Mouse (Mus musculus) granulocyte monocyte progenitor cell, adult 5-6 weeks (primary cell): ENCODE measurements around the gene Tmem219. TPM values are rescaled to one million over a fixed set of nuclear protein-coding genes. Genes with fewer than 3 reads are reported as not detected.
"Not testable (repeated sequence)": the region's sequence is repeated elsewhere in the genome, so short reads cannot be mapped to it uniquely, and the experiment has no call there.

Experiments
- ATAC-seq: replicated peaks from 2 replicates; pipeline ENCODE4 v1.8.0; 2016; ENCODE audit warnings: mild to moderate bottlenecking, moderate TSS enrichment, inconsistent platforms; ENCODE audit not compliant: poor library complexity, severe bottlenecking
- total RNA-seq, 2 experiments: library from RNA; stranded (forward) in 1 of 2; stranded (reverse) in 1 of 2; fragments of 200-712, 200-1000 nt in 1 of 2; fragments of >200 nt in 1 of 2; fragmentation: Nextera tagmentation in 1 of 2; gene quantifications; 2 replicates each; pipeline ENCODE4 v1.2.3; 2014 to 2017

Gene Tmem219
- total RNA-seq, 2 experiments from 2014 or later, result 20.0 to 27.9 TPM

DNA sequence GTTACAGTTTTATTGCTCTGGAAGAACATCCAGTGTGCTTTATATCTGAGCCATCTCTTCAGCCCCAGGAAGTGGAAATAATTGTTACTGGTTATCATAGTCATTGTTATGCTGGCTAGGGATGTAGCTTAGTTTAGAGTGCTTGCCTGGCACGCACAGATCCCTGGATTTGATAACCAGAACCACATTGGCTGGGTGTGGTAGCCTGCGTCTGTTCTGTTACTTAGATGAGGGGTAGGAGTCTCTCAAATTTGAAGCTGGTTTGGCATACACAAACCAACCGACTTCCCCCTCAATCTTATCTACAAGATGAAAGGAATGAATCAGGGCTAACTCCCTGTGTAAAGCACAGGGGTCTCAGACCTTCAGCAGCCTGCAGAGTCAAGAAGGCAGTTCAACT is 3.6 kb upstream of the Tmem219 start:
- ATAC-seq, result no peak

DNA sequence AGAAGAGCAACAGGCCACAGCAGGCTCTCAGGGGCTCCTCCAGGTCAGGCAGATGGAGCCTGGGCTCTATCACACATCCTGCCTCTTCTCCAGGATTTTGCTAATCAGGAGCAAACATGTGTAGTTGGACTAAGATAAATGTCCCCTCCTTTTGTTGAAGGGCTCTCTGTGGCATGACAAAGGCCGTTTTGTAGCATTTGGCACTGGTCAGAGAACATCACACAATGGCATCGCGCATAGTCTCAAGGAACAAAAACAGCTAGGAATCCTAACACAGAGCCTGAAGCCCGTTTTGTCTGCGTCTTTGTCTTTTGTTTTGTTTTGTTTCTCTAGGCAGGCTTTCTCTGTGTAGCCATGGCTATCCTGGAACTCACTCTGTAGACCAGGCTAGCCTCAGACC is 1.3 kb upstream of the Tmem219 start:
- ATAC-seq, result no peak

DNA sequence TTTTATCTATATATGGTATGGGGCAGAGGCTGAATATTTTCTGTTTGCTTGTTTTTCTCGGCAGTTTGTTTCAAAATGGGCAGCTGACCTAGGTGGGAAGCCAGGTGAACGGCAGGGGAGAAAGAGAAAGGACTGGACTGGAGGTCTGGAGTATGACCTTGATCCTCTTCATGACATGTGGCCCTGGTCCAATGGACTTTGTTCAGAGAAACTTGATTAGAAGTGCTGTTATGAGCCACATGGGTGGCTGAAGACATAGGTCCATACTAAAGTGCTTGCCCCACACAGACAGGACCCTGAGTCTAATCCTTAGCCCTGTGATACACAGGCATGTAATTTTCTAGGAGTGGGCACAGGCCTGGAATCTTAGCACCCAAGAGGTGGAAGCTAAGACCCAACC is 1.2 kb downstream of the Tmem219 start:
- no peak for ATAC-seq

DNA sequence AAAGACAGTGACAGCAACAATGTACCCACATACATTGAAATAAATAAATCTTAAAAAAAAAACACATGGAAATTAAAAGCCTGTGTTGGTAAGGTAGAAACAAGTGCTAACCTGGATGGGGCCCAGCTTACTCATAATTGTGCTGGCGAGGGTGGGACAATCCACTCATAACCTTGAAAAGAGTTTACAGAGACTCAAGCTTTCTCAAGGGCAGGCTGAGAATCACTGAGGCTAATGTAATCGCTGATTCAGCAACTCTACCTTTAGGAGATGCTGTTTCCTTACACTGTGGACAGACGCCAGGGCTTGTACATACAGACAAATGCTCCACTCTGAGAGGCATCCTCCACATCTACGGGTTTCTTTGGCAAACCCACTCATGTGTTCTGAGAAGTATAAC is 2.7 kb downstream of the Tmem219 start:
- ATAC-seq, result no peak

DNA sequence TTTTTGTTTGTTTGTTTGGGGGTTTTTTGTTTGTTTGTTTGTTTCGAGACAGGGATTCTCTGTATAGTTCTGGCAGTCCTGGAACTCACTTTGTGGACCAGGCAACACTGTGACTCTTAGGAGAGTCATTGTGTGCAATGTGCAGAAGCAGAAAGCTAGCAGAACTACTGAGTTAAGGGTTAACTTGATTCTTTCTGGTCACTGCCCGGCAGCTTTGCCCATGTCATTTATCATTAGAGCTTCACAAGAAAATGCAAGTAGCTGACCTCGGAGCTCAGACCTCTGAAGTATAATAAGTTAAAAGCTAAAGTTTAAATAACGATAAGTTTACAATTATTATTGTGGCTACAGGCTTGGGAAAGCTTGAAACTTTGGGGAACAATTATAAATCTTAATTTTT is 4.4 kb downstream of the Tmem219 start:
- not testable (repeated sequence) for ATAC-seq

DNA sequence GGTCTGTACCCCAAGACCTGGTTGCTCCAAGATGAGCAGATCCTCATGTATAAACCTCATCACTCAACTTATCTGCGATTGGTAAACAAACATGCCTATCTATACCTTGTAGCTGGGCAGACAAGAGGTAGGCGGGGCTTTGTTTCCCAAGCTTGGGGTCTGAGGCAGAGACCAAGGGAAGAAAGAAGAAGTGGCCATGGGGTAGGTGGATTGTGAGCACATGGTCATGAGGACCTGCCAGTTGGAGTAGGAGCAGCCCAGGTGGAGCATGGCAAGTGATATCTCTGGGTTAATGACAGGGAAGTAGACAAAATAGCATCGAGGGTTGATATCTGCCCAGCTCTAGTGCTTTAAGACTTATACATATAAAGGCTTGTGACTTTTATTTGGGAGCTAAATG is 7.9 kb downstream of the Tmem219 start:
- peak; percentile 62 for ATAC-seq

DNA sequence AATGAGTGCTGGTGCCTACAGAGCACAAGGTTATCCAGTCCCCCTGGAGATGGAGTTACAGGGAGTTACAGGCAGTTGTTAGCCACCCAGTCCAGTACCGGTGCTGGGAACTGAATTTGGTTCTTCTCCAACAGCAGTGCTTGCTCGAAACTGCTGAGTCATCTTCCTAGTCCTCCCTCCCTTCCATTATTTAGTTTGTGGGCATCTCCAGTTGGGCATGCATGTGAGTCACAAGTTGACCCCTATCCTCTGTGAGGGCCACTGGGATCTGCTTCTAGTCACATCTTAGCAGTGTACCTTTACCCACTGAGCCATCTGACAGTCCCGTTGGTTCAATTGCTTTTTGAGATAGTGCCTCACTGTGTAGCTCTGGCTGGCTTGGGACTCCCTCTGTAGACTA is 17.1 kb downstream of the Tmem219 start:
- no peak; the same call in 1 of the 2 replicates for ATAC-seq

DNA sequence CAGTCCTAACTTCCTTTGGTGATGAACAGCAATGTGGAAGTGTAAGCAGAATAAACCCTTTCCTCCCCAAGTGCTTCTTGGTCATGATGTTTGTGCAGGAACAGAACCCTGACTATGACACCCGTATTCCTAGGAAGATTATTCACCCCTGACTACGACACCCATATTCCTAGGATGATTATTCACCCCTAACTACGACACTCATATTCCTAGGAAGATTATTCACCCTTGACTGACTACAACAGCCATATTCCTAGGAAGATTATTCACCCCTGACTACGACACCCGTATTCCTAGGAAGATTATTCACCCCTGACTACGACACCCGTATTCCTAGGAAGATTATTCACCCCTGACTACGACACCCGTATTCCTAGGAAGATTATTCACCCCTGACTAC is 22.9 kb downstream of the Tmem219 start:
- not testable (repeated sequence) for ATAC-seq

DNA sequence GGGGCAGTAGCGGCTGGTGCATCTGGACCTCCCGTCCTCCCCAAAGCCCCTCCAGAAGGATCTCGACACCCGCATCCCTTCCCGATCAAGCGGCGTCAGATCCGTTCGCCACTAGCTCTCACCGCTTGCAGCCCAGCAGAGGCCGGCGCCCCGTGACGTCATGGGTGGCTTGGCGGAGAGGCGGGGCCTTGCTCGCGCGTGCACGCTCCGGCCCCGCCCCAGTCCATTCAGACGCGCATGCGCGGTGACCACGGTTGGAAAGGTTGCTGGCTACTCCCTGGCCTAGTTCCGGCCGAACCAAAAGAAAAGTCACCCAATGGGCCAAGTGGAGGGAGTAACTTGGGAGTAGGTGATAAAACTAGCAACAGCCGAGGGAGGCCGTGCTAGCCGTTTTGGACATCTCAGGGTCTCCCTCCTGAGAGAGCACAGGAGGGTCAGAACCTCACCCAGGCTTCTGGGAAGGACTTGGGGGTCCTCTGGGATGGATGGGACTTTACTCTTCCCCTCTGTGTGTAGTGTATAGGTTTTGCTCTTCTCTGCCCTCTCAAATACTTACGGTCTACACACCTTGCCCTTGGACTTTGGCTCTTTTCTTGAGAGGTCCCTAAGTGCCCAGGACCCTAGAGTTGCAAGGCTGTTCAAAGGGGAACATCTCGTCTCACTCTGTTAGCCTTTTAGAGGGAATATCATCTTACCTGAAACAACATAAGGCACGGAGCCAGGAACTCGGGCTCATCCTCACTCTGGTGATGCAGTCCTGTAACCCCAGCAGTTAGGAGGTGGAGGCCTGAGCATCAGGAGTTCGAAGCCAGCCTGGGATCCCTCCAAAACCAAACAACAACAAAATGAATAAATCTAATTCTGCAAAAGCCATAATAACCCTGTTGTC is 24.4 kb downstream of the Tmem219 start:
- peak; percentile 92 for ATAC-seq

DNA sequence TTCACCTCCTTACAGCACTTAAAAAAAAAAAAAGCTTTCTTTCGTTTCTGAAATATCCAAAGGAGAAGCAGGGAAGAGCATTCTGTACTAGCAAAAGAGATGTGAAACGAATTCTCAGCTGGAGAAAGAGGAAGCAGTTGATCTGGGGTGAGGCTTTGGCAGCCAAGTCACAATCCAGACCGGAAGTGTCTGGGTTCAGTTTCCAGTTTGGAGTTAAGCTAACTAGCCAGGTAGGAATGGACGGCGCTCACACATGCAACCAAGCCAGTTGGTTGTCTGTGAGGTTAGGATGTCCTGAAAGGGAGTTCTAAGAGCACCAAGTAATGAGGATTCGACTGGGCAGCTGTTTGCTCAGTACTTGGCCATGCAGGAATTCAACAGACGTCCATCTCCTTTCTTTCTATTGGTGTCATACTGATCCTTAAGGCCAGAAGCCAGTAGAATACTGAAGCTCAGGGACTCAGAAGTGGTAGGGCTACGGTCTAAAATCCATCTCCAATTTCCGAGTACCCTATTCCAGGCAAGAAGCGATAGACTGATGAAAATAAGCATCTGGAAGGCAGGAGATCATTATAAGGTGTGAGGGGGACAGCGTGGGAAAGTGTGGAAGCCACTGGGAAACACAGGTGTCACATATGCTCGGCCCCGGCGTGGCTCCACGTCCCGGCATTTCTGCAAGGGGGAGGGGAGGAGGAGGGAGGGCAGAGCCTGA is 25.2 kb downstream of the Tmem219 start:
- peak; percentile 79 for ATAC-seq

DNA sequence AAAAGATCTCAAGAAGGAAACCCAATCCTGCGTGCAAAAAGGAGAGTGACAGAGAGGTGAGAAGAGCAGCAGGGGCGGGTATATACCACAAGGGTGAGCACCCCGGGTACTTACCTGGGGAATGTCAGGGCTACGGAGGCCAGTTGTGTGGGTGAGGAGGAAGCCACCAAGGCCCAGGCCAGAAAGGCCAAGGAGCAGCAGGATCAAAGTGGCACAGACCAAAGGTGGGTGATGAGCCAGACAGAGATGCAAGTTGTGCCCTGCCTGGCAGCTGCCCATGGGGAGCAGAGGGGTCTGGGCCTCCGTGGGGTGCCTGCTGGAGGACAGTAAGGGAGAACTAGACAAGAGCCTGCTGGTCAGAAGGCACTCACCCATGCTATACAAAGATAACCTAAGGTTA is 25.8 kb downstream of the Tmem219 start:
- ATAC-seq, result peak; percentile 23; the same call in 1 of the 2 replicates

DNA sequence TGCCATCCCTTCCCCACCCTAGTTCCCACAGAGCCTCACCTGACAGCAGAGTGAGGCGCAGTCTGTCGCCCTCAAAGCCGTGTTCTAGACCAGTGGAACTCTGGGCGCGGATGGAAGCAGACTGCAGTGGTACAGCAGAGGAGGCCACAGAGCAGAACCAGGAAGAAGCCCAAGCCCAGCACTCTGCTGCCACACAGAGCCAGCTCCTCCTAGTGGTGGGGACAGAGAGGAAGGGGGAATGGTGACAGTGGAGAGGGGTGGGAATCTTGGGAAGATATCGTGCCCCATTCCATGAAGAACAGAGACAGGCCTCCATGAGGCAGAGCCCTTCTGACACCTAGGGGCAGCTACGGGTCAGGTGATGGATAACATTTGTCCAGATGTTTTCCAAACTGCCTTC is 33.9 kb downstream of the Tmem219 start:
- ATAC-seq, result peak; percentile 28; the same call in 1 of the 2 replicates

DNA sequence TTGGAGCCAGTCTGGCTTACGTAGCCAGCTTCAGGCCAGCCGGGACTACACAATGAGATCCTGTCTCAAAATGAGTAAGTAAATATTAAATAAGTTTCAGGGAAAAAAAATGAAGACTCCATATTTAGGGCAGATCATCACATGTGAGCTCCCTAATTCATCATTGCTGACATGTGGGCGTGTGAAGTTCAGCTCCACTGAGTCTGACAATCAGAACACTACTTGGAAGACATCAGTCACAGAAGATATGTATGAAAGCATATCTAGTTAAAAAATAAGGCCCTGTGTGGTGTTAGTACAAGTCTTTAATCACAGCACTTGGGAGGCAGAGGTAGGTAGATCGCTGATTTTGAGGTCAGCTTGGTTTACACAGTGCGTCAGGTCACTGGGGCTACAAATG is 35.4 kb downstream of the Tmem219 start:
- no peak for ATAC-seq

DNA sequence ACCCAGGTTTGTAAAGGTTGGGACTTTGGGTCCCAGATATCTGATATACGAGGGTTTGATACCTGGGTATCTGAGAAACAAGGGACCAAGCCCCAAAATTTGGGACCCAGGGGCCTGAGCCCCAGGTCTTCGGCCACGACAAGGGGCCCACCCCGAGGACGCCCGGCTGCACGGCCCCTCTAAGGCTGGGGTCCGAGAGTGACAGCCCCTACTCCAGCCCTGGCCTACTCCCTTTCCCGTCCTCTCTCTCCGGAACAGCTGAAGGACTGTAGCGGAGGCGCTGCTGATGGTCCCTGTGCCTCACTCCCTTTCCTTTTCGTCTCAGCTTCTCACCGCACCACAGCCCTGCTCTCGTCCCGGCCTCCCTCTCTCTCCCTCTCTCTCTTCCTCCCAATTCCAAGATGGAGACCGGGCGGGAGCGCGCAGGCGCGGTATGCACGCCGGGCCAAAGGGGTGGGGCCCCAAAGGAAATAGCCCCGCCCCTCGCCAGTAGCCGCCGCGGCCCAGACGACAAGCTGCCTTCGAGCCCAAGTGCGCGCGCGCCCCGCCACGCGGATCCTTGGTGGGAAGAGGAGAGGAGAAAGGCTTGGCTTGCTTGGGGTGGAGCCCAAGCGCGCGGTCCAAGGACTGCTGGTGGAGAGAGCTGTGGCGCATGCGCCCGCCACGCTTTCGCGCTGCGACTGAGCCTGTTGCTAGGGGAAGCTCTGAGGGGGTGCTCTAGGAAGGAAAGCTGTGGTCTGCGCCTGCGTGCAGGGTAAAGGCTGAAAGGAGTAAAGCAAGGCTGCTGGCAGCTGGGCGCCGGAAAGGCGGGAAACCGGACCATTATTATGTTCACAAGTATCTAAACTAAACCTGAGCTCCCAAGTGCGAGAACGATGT is 38.2 kb downstream of the Tmem219 start, which contains the start of gene Taok2:
Taok2 (minus strand) TSS at position 418 of the 879 bp plus-strand sequence.
- ATAC-seq, result peak; percentile 90

DNA sequence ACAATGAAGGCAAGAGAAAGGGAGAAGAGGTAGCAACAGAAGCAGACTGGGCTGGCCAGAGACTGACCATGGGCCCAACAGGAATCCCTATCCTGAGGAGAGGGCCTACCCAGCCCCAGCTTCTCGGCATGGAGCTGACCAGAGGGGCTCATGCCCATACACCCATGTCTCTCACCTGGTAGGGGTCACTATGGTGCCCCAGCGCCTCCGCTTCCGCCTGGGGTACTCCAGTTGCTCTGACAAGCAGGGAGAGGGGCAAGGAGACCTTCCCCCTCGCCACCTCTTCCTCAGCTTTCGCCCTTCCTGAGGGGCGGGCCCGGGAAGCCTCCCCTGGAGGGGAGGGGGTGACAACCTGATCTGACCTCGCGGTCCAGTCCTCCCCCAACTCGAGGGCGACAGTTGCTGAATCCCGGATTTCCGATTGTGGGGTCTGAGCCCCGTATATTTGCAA is 39.0 kb downstream of the Tmem219 start:
- peak; percentile 16 for ATAC-seq

DNA sequence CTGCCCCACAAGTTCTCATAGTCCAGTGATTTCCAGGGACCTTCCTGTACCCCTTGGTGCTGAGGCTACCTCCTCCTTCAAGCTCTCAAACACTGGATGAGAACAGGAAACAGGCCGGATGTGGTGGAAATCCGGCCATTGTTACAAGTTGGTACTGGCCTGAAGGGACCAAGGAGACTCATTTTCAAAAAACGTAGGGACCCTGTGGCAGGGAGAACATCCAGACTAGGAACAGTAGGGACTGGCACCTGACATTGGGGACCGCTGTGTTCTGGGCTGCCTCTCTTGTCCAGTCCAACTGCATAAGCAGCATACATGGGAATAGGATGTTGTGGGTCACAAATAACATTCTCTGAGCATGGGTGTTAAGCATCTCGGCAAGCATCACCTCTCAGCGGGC is 41.7 kb downstream of the Tmem219 start:
- ATAC-seq, result no peak

DNA sequence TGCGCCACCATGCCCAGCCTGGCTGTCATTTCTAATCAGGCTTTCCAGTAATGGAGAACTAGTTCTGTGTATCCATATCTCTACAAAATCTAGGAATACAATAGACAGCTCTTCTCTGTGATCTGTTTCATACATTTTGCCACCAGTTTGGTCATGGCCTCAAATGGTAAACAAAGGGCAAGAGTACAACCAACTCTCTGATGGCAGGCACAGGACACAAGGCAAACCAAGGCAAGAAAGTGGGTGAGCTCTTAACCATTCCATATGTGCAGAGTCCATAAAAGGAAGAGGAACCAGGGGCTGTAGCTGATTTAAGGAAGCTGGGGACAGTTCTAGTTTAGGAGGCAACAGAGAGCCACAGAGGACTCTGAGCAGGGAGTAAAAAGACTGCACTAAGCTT is 45.5 kb downstream of the Tmem219 start:
- ATAC-seq, result no peak

DNA sequence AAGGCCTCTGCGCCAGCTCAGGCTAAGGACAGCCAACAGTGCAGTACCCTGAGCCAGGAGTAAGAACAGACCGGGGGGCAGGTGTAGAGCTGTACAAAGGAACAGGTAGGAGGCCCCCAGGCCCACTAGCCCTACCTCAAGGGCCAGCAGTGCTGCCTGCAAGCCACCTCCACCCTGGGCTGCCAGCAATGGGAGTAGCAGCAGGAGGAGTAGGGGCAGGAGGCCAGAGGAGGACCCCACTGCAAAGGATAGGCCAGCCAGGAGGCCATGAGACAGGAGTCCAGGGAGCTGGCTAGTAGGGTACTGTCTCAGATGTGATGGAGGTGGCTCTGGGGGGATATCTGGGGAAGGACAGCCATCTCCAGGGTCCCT is 52.2 kb downstream of the Tmem219 start:
- no peak for ATAC-seq

DNA sequence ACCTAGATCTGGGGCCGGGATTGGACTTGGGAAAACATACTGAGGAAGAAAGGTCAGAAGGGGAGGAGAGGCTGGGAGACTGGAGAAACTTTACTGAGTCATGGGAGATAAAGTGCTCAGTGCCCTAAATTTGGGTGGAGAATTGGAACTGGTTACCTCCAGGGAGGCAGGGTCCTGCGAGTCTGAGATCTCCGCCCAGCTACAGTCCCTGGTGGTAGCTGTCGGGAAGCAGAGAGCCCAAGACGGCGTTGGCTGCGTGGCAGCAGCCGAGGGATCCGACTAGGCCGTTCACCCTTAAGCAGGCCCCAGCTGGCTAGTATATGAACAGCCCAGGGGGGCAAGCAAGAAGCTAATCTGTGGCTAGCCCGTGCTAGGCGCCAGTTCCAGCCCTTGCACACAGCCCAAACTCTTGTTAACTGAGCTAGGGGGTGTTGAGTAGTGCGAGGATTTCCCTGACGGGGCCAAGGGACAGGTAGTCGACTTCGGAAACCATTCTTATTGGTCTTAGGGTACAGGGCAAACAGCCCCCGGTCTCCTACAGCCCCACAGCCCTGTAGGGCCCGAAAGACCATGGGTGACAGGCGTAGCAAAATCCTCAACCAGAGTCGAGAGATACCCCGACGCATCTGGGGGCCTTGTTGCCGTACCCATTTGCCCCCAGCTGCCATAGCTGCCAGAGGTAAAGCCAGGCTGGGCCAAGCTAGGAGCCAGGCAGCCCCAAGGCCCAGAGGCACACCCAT is 52.8 kb downstream of the Tmem219 start:
- ATAC-seq, result no peak

DNA sequence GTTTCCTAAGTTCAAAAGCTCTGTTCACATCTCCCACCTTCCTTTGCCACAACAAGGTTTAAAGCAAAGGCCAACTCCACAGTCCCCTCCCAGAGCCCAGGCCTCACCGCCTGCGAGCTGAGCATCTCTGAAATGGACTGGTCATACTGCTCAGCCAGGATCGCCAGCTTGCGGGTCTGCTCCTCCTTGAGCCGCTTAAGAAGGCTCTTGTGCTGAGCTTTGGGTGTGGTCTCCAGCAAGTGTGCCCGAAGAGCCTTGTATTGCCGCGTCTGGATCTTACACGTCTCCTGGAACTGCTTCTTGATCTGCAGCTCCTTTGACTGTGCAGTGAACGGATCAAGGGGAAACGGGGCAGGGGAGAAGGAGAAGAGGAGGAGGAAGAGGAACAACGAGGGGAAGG is 54.7 kb downstream of the Tmem219 start:
- ATAC-seq, result no peak
